Mouse (Mus musculus) right cerebral cortex, postnatal 10 days (tissue): ENCODE measurements around the gene Gadd45a.
"Not testable (repeated sequence)": the region's sequence is repeated elsewhere in the genome, so short reads cannot be mapped to it uniquely, and the experiment has no call there.

Experiments
- DNase-seq, 2 experiments: peaks; one replicate each; pipeline ENCODE4 v3.0.0; 2021; ENCODE audit warnings: low spot score in 2 of 2

Gene Gadd45a

DNA sequence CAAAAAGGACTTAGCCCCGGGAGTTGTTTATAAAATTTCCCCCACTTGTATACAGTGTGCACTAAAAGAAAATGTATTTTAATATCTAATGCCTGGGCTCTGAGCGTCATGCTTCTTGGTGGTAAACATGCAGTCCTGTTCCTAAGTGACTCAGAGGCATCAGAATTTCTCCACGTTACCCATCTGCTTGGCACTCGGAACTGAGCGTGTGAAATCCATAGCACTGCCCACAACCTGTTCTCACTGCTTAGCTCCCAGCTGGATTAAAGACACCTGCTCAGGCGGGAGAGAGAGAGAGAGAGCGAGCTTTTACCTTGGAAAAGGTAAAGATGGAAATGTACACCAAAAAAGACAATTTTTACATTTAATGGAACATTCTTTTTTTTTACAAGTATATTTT is 18.3 kb downstream of the Gadd45a start:
- DNase-seq, result not testable (repeated sequence)

DNA sequence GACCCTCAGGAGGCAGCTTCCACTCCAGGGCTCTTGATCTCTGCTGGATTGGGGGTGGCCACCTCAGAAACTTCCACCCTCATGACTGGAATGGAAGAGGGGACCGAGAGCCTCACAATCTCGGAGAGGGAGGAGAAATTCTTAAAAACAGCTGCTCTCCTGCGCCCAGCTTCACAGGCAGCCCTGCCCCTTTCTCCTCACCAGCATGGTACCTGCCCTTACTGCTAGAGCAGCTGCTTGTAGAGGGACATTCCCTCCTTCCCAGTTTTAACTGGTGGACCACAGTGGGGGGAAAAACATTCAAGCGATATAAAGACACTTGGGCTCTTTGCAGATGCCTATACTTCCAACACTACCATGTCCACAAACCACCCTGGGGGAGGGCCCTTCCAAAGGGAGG is 18.9 kb downstream of the Gadd45a start:
- DNase-seq, result no peak

DNA sequence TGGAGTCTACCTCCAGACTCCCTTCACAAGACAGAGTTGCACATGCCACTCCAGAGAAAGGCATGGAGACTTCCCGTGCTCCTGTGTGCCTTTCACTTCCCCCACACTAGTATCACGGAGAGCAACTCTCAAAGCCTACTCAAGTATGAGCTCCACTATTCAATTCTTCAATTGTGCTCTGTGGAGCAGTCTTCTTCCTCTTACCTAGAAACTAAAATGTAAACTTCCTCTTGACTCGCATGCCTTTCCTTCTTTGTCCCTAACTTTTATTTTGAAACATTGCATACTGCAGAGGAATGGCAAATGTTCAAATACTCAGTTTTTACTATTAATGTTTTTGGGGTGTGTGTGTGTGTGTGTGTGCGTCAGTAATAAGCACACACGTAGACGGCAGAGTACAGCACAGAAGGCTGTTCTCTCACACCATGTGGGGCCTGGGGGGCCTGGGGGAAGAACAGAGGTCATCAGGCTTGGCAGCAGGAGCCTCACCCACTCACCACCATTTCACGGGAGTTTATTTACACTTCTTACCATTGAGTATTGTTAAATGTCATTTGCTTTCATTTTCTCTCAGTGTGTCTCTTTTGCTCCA is 20.6 kb downstream of the Gadd45a start:
- DNase-seq, result no peak

DNA sequence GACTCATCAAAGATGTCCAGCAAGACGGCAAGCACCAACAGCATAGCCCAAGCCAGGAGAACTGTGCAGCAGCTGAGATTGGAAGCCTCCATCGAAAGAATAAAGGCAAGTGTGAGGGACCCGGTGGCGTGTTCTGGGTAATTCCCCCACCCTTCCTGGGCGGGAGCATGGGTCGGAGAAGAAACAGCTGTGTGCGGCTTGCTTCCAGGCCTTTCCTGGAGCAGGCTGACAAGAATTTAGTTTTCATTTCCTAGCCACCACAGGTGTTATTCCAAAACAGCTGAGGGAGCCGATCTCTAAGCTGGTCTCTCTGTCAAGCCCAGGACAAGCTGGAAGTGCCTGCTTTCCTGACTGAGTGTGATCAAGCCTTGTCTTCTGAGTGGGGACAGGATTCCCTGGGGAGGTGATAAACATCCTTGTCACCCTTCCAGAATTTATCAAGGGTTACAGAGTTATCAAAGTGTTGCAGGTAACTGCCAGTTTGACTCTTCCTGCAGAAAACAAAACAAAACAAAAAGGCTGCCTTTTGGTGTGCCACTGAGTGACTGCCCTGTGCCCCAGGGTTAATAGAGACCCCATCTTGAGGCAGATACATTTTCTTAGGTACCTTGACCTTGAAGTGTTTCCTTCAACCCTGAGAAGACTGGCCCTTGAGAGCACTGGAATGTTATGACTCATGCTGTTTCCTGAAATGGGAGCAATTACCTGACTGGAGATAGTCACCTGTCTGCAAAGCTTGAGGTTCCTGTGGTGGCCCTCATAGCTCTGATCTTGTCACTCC is 21.3 kb downstream of the Gadd45a start:
- DNase-seq, result no peak

DNA sequence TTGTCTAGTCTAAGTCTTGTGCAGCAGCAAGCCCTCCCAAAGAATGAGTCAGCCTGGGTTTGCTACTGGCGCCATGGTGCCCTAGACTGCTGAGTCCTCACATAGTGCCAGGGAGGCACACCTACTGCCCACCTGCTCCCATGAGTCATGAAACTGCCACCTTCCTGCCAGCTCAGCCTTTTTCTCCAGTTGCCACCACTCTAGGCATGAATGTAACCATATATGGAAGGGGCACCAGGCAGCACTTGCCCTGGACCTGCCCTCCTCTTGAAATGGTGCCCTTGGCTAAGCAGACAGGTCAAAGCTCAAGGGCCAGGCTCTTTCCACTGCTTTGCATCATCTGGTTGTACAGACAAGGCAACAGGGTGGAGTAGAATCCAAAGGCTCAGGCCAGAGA is 22.6 kb downstream of the Gadd45a start:
- DNase-seq, result no peak

DNA sequence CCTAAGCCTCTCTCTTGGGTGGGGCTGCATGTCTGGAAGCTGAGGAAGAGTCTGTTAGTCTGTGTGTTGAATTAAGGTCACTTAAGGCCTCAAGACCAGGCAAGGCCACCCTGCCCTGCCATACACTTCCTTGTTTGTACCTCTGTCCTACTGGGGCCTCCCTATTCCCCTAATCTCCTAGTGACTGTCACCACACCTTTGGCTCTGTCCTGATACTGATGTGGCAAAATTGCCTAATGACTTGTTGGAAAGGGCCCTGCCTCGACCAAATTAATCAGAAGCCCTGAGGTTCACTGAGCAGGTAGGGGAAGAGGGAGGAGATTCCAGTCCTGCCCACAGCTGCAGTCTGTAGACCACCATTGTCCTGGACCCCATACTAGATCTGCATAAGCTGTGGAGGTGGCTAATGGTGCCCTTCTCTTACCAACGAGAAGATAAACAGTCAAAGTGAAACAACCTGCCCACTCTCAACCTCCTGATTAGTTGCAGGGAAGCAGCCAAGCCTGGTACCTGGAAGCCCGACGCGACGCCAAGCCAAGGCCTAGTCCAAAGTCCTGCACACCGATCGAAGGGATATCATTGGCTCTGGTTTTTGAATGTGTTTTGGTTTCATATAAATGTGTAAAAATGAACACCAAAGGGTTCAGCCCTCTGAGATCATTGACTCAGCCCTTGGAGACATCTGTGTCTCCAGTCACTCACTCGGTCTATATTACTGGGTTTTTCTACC is 23.1 kb downstream of the Gadd45a start:
- DNase-seq, result no peak

DNA sequence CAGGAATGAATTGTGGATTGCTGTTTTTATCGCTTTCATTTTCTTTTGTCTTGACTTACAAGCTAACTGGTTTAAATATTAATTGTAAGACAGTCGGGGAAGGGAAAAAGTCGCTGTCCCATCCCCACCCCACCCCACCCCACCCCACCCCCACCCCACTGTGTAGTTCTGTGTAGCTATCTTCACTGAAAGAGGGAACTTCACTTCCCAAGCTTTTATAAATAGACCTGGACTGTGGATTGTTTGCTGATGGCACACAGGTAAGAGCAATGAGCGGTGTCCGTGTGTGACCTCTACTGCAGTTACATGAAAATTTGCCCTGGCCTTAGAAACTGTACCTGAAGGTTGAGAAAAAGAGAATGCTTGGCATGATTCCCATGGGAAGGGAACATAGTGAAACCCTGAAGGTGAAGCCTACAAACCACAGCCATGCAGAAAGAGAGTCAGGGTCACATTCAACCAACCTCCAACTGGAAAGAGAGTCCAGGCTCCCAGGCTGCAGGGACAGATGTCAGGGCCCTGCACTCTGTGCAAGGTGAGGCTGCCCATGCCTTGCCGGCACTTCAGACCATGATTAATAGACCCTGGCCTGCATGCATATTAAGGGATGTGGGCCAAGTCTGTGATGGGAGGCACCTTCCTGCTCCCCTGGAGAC is 23.8 kb downstream of the Gadd45a start:
- DNase-seq, result no peak

DNA sequence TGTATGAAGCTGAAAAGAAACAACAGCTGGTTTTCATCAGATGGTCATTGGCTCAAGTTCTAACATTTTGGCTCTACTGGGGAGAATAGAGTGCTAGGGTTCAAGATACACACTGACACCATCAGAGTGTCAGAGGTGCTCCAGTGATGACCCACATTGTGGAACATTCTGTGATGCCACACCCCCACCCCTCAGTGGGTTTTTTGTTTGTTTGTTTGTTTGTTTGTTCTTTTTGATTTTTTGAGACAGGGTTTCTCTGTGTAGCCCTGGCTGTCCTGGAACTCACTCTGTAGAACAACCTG is 26.1 kb downstream of the Gadd45a start:
- no peak for DNase-seq

DNA sequence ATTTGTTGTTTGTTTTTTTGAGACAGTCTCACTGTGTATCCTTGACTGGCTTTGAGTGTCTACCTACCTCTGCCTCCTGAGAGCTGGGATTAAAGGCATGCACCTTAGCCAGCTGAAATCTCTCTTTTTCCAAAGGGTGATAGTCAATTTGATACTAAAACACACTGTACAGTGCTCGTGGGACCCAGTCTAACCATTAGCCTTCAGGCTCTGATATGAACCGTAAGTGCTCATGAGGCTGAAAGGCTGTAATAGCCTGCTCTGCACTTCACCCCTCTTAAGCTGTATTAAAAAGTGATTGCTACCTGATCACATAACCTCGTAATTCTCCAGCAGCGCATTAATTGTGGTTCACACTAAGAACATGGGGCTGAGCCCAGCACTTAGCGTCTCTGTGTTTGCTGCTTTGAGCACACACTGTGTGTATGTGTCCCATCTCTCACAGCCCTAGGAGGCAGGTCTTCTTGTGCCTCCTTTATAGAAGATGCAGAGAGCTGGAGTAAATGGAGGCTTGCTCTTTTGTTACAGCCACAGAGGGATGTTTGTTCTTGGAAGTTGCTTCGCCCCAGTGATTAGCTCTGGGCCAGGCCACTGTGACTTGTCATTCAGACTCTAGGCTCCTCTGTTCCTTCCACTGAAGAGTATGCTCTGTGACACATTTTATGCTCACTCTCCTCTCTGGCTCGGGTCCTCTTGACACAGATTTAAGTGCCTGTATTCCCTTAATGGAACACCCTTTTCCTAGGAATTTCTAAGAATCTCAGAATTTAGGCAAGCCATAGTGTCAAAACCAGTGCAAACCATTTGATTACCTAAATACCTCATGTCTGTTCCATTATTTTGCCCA is 26.7 kb downstream of the Gadd45a start:
- DNase-seq, result no peak

DNA sequence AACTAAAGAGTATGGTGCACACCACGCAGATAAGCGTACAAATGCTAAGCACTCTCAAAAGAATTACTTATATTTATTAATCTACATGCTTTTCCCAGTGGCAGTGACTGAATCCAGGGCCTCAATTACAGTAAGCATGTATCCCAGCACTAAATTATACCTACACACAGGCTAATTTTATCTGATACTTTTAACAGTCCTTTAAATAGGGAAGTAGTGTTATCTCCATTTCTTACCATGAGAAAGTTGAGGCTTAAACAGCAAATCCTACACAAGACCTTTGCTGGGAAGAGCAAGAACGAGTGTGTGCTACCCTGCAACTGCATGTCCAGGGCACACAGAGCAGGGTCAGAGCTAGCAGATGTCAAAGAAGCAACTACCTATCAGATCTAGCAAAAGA is 27.4 kb downstream of the Gadd45a start:
- DNase-seq, result no peak

DNA sequence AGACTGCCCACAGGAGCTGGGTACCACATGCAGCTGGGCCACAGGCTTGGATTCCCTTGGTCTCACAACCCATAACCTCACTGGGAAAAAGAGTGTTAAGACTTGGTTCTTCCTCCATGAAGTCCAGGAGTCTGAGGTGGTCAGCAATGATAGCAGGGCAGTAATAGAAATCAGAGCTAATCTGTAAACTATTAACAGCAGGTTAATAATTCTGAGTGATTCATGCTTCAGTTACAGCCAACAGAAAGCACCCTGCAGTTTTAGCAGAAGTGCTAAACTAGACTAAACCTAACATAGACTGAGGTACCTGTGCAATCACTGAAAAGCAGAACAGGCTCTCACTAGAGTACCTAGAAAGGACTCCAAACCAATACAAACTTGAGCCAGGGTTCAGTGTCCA is 37.5 kb downstream of the Gadd45a start:
- no peak for DNase-seq

DNA sequence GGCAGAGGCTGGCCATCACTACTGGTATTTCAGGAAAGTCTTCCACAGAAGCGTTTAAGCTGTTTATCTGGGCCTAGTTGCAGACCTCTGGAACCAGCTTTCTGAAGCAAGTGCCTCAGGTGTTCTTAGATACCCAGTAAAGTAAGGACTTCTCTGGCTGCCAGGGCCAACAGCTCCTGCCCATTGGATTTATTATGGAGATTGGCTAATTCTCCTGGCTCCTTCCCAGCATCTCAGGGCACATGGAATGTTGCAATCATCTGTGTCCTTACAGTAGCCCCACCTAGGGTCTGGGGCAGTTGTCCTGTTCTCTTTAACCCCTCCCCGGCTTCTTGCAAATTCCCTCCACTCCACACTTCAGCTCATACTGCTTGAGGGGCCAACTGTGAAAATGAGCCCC is 38.6 kb downstream of the Gadd45a start:
- no peak for DNase-seq

DNA sequence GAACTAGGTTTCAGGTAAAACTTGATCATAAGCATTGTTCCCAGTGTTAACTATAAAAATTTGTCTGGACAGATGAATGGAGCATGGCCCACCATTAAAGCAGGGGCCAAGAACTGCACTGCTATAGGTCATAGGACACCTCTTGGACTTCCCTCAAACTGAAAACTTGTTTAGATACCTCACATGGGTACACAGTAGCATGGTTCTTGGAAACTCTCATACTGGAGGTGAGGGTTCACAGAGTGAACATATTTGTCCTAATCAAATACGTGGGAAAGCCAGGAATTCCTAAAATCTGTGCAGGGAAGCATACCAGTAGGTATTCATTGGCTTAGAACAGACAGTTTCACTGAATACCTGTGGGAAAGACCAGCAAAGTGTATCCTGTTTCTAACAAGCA is 41.0 kb downstream of the Gadd45a start:
- DNase-seq, result no peak

DNA sequence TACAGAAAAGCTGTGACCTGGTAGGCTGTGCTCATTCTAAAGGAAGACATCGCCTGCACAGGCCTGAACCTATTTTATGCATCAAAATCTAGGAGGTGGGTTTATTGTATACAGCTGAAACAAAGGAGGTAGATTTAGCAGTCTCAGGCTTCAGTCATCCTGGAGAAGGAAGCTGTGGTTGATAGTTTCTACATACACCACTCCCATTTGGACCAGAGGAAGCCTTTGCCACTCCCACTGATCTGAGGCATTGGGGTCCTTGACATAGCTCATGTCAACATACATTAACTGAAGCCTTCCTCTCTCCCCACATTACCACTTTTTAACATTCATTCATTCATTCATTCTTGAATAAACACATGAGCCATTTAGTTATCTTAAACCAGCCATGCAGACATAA is 41.4 kb downstream of the Gadd45a start:
- no peak for DNase-seq

DNA sequence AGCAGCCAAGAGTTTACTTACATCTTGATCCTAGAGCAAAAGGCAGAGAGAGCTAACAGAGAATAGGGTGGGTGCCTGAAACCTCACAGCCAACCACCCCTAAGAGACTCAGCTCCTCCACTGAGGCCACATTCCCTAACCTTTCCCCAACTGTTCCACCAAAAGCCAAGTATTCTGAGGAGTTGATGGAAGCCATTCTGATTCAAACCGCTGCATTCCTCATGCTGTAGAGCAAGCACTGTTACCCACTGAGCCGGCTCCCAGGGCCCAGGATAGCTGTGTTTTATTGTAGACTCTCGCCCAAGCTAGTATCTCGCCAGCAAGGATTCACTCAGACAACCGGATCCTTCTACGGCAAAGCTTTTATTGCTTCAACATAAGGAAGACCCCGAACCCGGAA is 42.3 kb downstream of the Gadd45a start:
- no peak for DNase-seq

DNA sequence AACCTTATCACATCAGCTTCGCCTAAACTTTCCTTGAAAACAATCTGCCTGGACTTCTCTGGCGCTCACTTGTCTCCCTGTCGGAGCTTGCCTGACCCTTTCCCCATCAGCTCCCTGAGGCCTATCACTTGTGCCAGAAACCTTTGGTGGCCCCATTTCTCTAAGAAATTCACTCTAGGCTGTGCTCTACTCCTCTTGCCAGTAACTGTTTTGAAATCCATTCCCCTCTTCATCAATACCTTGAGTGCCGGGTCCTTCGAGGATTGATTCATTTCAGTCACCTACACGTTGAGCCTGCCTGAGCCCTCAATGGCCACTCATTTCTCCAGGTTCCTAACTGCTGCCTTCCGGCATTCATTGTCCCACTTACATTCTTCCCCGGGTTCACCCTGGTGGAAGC is 44.5 kb downstream of the Gadd45a start:
- DNase-seq, result no peak

DNA sequence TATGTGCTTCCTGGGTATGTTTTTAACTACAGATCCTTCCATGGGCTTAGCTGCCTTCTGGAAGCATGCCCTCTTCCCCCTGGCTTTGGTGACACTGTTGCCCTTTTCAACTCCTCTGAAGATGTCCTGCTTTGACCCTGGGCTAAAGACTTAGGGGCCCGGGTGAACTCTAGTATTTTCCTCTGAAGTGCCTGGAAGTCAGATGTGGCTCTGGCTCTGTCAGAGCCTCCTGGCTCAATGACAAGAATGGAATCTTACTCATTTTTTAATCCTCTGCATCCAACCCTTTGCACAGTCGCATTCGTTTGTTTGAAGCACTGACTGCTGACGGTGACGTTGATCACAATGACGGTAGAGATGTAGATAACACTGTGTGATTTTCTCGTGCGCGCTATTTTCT is 45.0 kb downstream of the Gadd45a start:
- no peak for DNase-seq

DNA sequence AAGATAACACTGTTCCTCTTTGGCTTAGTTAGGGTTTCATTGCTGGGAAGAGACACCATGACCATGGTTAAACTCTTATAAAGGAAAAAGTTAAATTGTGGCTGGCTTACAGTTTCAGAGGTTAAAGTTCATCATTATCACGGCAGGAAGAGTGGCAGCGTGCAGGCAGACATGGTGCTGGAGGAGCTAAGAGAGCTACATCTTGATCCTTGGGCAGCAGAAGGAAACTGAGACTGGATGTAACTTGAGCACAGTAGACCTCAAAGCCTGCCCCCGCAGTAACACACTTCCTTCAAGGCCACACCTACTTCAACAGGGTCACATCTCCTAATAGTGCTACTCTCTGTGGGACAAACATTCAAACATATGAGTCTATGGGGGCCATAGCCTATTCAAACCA is 47.7 kb downstream of the Gadd45a start:
- no peak for DNase-seq

DNA sequence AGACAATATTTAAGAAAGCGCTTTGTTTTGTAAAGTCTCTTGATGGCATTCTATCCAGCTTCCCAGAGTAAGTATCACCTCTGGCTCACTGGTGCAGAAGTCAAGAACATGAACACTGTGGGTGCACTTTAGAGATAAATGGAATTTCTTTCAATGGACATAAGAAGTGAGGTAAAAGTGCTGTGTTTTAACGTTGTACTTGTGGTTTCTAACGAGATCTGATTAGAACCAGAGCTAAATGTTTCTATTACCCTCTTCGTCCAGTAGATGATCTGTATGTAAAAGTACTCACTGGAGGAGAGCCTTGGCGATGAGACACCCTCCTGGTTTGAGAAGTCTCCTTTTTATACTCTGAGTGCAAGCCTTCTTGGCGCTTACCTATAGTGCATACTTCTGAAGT is 48.2 kb downstream of the Gadd45a start:
- DNase-seq, result no peak

DNA sequence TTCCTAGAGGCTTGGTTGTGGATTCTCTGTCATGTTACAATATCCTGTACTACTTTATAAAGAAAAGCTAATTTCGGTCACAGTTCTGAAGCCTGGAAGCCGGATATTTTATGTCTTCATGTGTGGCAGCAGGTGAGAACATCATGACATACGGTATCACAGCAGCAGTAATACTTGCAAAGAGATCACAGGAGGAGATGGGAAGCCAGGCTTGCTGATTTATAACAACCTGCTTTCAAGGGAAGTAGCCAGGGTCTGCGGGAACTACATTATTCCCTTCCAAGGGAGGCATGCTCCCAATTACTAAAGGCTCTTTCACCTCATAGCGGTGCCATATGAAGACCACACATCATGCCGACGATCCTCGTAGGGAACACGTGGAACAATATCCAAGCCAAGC is 48.9 kb downstream of the Gadd45a start:
- no peak for DNase-seq

DNA sequence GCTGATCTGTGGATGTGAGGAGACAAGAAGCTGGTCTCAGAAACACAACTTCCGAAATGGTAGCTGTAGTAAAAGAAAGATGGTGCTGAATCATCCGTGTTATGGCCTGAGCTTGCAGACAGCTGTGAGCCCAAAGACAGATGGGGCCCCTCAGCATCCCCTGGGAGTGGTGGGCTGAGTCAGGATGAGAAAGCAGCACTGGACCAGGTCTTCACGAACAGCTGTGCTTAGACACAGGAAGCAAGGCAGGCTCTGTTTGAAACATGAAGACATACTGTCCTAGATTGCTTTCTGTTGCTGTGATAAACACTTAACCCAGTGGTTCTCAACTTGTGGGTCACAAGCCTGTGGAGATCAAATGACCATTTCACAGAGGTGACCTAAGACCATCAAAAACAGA is 49.6 kb downstream of the Gadd45a start:
- no peak for DNase-seq

DNA sequence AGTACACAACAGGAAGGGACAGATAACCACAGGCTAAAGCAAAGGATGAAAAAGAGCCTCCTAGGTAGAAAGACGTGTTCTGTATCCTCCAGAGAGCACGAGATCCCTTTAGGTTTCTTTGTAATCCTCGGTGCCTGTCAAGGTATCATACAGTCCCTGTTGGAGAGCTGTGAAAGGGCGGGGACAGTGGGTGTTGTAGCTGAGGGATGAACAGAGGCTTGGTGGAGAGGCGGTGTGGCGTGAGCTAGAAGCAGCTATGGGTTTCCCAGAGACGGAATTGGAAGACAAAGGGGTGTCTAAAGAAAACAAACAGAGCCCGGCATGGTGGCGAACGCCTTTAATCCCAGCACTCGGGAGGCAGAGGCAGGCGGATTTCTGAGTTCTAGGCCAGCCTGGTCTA is 51.2 kb downstream of the Gadd45a start:
- no peak for DNase-seq
